12 mouse cellular contexts compared by ENCODE assay signal in the genomic region with DNA sequence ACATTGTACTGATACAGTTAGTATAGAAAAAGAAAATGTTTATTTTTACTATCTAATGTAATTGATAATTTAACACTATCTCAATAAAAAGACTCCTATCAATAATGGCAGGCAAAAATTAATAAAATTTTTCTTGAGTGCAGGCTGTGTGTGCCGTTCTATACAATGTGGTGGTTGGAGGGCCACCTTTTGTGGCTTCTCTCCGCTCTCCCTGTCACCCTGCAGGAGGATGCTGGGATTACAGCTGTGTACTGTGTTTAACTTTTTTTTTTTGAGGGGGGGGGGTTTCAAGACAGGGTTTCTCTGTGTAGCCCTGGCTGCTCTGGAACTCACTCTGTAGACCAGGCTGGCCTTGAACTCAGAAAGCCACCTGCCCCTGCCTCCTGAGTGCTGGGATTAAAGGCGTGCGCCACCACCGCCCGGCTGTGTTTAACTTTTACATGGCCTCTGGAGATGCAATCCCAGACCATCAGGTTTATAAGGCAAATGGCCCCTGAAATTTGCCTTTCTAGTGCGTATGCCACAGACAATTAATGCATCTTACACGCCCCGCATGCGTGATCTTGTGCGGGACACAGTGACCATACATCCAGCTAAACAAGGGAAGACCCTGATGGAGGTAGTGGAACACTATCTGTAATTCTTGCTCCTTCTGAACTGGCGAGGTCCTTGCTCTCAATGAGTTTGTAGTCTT.
"Had no signal": no experiment of that assay in that cellular context is flagged by ENCODE, and none has a peak within 500 bp of the region (broad histone marks: within the 10 kb centered on the region; RNA-seq: fewer than 3 reads in every experiment).

No protein-coding gene starts in this region.

- H3K4me1 ChIP-seq: liver, embryonic 12.5 days had no signal

- H3K27me3 ChIP-seq: limb, embryonic 15.5 days; liver, embryonic 12.5 days; lung, embryonic 15.5 days; midbrain, embryonic 12.5 days; neural tube, embryonic 13.5 days had no signal

- DNase-seq: kidney, adult 8-10 months; kidney, postnatal 36 days; retina, postnatal 1 day; thymus, adult 18-20 months; thymus, postnatal 25 days had no signal

- H3K9me3 ChIP-seq: limb, embryonic 15.5 days; liver, embryonic 12.5 days; lung, embryonic 15.5 days; midbrain, embryonic 12.5 days; neural tube, embryonic 13.5 days had no signal

- H3K9ac ChIP-seq: limb, embryonic 15.5 days; liver, embryonic 12.5 days; lung, embryonic 15.5 days; midbrain, embryonic 12.5 days; neural tube, embryonic 13.5 days had no signal

- H3K36me3 ChIP-seq: limb, embryonic 15.5 days; liver, embryonic 12.5 days; lung, embryonic 15.5 days; midbrain, embryonic 12.5 days; neural tube, embryonic 13.5 days had no signal

- ATAC-seq: liver, embryonic 12.5 days; midbrain, embryonic 16.5 days had no signal

- H3K4me3 ChIP-seq: left cerebral cortex, adult 2 months; limb, embryonic 15.5 days; liver, embryonic 12.5 days; lung, embryonic 15.5 days; midbrain, embryonic 12.5 days; neural tube, embryonic 13.5 days had no signal

- H3K27ac ChIP-seq: left cerebral cortex, adult 2 months; limb, embryonic 15.5 days; liver, embryonic 12.5 days; midbrain, embryonic 12.5 days; neural tube, embryonic 13.5 days had no signal

- H3K4me2 ChIP-seq: limb, embryonic 15.5 days; liver, embryonic 12.5 days; lung, embryonic 15.5 days; midbrain, embryonic 12.5 days; neural tube, embryonic 13.5 days had no signal
